Mouse (Mus musculus) brown adipose tissue, adult 24 weeks (tissue): Measurements from ENCODE around the gene 1700086D15Rik. TPM values are rescaled to one million over a fixed set of nuclear protein-coding genes. Genes with fewer than 3 reads are reported as not detected.

Experiments used
- H3K27ac ChIP-seq: fragments of 200-500 bp; replicated peaks from 2 replicates; pipeline ENCODE4 v1.5.1; 2012; ENCODE audit warnings: low read depth, mild to moderate bottlenecking, low read length
- H3K4me1 ChIP-seq: fragments of 200-500 bp; 2 replicates; pipeline ENCODE4 v1.6.1; 2012; ENCODE audit warnings: low read length, mixed read lengths; ENCODE audit not compliant: control insufficient read depth, insufficient read depth, insufficient read length
- H3K4me3 ChIP-seq: fragments of 200-500 bp; 2 replicates; pipeline ENCODE4 v1.5.1; 2012; ENCODE audit warnings: low read depth, mild to moderate bottlenecking, low read length, moderate library complexity; ENCODE audit not compliant: insufficient read depth
- polyA plus RNA-seq: library from polyadenylated mRNA; stranded (reverse); fragments of >200 nt; gene quantifications from 2 replicates; pipeline ENCODE4 v1.2.4, GENCODE M21; 2012; ENCODE audit not compliant: missing spikeins, insufficient read depth, insufficient read length

1700086D15Rik gene
- polyA plus RNA-seq, 1 experiment: not detected

DNA sequence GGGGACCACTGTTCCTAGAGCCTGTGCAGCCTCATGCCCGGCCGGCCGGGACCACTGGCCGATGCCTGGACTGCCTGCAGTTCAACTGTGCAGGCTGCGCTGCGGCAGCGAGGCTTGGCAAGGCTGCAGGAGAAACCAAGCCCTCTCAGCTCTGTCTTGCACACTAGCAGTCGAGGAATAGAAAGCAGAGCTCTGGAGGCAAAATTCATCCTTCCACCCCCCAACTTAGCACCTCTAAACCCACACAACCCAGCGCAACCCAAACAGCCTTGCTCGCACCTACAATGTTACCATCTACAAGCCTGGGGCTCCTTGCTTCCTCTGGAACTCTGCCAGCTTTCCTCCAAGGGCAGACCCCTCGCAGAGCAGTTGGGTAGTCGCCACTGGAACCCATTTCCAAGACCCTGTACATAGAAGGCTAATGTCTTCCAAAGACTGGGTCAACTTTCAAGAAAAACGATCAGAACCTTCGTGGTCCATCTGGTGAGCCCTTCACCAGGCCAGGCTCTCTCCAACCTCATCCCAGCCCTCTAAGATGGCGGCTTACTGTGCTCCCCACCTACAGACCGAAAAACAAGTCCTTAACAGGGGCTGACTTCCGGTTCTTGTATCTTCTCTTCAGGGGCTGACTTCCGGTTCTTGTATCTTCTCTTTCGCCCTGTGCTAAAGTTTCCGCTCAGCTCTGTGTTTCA lies 1.6 kb downstream of the 1700086D15Rik start:
- H3K4me1 ChIP-seq: no peaks in the 10 kb centered on the region
- H3K4me3 ChIP-seq: no peak overlapping the region
- no peak overlapping the region for H3K27ac ChIP-seq

DNA sequence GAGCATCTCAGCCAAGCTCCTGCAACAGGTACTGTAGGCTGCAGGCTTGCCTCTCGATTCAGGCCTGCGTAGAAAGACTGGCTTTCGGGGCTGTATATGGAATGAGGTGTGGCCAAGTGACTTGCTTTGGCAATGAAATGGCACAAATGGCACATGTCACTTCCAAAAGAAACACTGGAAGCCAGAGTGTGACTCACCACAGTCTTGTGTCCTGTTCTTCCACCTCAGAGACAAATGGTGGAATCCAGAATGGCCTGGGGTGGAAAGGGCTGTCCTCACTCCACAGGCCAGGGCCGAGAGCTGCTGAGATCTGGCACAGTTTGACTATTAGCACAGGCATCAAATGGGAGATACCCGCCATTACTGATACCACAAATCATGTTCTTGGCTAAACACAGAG lies 6.7 kb downstream of the 1700086D15Rik start:
- H3K4me3 ChIP-seq: no peak overlapping the region
- H3K27ac ChIP-seq: no peak overlapping the region
- H3K4me1 ChIP-seq: no peaks in the 10 kb centered on the region

DNA sequence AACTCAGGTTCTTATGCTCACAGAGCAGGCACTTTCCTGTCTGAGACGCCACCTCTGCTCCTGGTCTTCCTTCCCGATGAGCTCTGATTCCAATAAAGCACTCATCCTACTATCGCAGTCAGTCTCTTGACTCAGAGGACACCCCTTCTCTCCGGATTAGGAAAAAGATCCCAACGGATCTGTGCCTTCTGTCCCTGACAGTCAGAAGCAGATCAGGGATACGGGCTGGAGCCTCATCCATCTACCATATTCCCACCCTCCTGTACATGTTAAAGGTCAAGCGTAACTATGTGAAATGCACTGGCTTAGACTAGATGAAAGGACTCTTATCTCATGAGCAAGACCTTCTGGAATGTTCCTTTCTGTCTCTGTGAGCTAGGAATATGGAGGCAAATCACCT lies 11.2 kb downstream of the 1700086D15Rik start:
- H3K27ac ChIP-seq: no peak overlapping the region

DNA sequence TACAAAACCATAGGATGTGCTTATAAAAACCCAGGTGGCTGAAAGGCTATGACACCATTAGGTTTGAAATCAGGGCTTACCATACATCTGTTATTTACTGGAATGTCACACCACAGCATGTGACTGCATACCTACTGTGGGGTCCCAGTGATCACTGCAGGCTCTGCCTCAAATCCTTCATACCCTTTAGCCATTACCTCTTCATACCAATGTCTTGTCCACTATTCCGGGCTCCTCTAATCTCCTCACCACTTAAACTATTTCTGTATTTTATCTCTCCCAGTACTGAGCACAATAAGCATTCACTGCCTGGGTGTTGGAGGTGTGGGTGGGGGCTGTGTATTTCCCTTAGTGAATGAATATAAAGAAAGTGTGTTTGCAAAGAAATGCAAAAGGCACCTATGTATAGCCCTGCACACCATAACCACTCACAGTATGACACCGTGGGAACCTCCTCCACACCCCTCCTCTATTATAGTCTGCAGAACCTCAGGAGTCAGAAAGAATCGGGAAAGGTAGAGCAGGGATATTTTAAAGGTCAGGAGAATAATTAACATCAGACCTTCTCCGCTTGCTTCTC lies 16.8 kb downstream of the 1700086D15Rik start:
- Histone ChIP-seq H3K4me3 (no peak overlapping the region), H3K27ac (no peak overlapping the region), H3K4me1 (no peaks in the 10 kb centered on the region)

More for the DNA sequence above, 11.2 kb downstream of the 1700086D15Rik start:
- Histone ChIP-seq H3K4me3 (no peak overlapping the region), H3K4me1 (no peaks in the 10 kb centered on the region)

DNA sequence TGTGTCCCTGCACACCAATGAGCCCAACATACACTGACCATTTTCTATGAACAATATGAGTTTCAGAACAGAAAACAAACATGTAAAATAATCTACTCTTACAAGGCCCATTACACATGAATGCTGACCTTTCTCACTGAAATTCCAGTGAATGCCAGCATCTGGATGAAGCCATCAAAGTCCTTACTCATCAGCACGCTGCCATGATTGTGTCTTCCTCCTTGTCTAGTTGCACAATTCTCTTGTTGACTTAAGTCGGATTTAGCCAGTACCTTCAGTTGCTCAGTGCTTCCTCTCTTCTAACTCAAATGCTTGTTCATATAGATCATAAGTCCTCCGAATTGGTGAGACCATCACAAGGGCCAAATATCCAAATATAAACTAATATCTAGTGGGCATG lies 20.7 kb downstream of the 1700086D15Rik start:
- no peaks in the 10 kb centered on the region for H3K4me1 ChIP-seq
- H3K27ac ChIP-seq: no peak overlapping the region
- H3K4me3 ChIP-seq: no peak overlapping the region

DNA sequence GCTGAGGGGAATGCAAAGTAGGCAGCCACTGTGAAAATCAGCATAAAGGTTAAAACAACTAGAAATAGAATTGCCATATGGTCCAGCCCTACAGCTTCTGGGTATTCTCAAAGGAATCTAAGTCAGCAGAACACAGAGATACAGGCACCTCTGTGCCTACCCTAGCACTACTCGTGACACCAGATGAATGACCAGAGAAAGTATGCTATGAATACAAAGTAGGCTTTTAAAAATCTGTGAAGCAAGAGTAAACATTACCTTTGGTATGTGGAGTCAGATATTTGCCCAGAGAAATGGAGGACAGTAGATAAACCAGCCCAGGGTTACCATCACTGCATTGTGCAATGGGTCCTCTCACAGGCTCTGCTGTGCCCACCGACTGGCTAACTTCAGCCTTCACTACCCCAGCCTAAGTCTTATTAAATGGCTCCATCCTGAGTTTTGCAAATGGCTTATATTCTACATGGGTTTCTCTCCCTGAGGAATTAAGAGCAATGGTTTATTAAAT lies 22.5 kb downstream of the 1700086D15Rik start:
- H3K4me1 ChIP-seq: no peaks in the 10 kb centered on the region
- H3K4me3 ChIP-seq: no peak overlapping the region
- H3K27ac ChIP-seq: no peak overlapping the region

DNA sequence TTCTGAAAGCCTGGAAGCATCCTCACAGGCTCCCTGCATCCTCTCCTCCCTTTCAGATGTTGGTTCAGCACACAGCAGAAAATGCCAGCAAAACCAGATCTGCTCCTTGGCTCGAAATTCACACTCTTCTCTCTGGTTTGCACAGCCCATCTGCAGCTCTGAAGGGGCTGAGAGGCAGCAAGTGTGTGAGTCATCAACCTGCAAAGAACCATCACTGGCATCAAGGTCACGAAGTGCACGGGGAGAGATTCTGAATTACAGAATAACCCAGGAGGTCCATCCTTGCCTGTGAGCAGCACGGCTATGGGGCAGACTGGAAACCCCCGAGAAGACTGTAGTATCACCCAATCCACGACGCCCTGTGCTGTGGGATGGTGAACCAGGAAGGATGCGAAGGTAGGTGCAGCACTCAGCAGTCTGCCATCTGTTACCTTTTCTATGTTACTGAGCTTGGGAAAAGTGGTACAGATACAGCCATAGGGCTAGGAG lies 24.4 kb downstream of the 1700086D15Rik start:
- Histone ChIP-seq H3K4me3 (no peak overlapping the region), H3K27ac (no peak overlapping the region), H3K4me1 (no peaks in the 10 kb centered on the region)

DNA sequence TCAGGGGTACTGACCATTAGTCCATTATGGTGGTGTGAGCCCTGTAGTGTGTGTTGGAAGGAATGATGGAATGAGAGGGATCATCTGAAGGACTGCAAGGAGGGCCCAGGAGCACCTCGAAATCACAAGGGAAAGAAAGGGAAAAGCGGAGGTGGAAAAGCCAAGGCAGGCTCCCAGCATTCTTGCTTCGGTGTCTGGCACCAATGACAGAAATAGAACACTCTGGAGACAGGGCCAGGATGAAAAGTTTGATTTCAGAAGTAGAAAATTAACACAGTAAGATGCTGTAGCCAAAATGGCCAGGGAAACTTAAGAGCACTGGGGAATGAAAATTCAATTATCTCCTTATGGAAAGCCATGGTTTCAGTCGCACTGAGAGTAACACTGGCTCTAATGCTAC lies 26.0 kb downstream of the 1700086D15Rik start:
- Histone ChIP-seq H3K27ac (no peak overlapping the region), H3K4me3 (no peak overlapping the region), H3K4me1 (no peaks in the 10 kb centered on the region)

DNA sequence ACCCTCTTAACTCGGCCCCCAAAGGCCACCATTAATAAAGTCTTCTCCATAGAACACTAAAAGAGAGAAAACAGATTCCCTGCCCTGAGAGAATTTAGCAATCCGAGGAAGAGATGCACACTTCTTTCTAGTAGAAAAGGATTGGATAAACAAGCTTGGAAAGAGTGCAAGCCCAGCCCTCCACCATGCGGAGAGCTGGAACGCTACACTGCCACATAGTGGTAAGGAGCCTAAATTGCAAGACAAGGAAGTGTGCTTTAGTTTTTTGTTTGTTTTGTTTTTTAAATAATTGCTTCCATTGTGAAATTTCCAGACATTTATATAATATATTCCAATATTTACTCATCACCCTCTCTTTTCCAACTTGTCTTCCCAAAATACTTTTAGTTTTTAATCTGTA lies 30.6 kb downstream of the 1700086D15Rik start:
- H3K4me1 ChIP-seq: no peaks in the 10 kb centered on the region
- no peak overlapping the region for H3K4me3 ChIP-seq
- H3K27ac ChIP-seq: no peak overlapping the region

DNA sequence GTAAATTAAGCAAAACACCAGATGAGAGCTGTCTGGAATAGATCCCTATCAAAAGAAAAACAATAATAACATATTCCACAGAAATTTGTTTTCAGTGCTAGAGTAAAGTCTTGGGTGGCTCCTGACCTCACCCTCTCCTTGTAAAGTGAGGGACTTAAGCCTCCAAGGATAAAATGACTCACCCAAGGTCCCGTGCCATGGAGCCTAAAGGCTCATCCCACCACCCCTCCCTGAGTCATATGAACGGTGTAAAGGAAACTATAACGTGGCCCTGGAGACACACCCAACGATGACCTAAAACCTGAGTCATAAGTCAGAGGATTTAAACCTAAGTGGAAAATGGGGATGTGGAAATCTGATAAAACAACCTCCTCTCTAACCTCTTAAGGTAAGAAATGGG lies 31.0 kb downstream of the 1700086D15Rik start:
- Histone ChIP-seq H3K4me1 (no peaks in the 10 kb centered on the region), H3K27ac (no peak overlapping the region), H3K4me3 (no peak overlapping the region)

GRCm38 (mm10) chr11:65126566-65126965 lies 33.1 kb downstream of the 1700086D15Rik start:
- H3K4me1 ChIP-seq: no peaks in the 10 kb centered on the region
- no peak overlapping the region for H3K27ac ChIP-seq
- no peak overlapping the region for H3K4me3 ChIP-seq

- Histone ChIP-seq H3K4me1 (no peaks in the 10 kb centered on the region), H3K4me3 (no peak overlapping the region), H3K27ac (no peak overlapping the region)
Observed at GRCm38 (mm10) chr11:65124913-65125418, 34.7 kb downstream of the 1700086D15Rik start.

DNA sequence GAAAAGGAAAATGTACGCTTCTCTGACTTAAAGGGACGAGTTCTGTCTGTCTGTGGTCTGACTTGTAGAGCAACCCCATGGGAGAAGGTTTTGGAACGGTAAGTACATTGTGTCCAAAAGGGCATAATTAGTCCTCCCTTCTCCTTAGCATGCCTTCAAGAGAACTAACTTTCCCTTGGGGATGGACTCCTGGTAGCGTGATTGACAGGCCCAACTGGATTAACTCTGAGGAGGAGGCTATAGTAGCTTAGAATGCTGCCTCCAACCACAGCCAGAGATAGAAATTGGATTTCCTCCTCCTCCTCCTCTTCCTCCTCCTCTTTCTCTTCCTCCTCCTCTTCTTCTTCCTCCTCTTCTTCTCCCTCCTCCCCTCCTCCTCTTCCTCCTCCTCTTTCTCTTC lies 39.4 kb downstream of the 1700086D15Rik start:
- no peak overlapping the region for H3K27ac ChIP-seq
- no peak overlapping the region for H3K4me3 ChIP-seq
- no peaks in the 10 kb centered on the region for H3K4me1 ChIP-seq

DNA sequence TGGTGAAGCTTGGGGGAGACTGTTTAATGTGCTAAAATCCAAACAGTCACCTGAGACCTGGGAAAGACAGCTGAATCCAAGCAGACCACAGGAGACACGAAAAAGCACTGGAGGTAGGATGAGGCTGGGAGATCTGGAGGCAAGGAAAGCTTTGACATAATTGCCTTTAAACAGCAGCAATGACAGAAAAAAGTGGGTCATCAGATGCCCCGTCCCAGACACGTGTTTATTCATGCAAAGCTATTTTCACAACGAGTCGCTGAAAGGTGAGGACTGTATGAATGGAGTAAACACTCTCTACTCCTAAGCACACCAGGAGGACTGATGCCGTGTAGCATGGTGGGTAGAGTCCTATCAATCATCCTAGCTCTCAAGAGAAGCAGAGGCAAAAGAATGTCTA lies 43.9 kb downstream of the 1700086D15Rik start:
- Histone ChIP-seq H3K4me1 (no peaks in the 10 kb centered on the region), H3K4me3 (no peak overlapping the region), H3K27ac (no peak overlapping the region)

GRCm38 (mm10) chr11:65112086-65112485 lies 47.6 kb downstream of the 1700086D15Rik start:
- no peak overlapping the region for H3K4me3 ChIP-seq
- no peak overlapping the region for H3K27ac ChIP-seq
- H3K4me1 ChIP-seq: no peaks in the 10 kb centered on the region

DNA sequence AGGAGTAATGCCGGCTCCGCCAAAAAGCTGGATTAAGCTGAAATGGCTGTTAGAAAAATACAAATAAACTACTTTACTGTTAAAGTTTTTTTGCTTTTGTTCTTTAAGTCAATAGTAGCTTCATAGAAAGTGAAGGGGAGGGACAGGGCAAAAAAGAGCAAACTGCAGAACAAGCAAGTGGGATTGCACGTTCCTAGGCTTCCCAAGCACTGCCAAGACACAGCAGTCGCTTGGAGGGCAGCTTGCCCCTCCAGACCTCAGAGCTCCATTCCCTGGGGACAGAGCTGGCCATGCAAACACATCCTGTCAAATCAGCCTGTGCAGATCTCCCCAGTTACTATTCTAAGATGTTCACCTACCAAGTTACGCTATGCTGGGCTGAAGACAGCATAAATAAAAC lies 48.0 kb downstream of the 1700086D15Rik start:
- Histone ChIP-seq H3K27ac (no peak overlapping the region), H3K4me3 (no peak overlapping the region), H3K4me1 (no peaks in the 10 kb centered on the region)
